Mouse (Mus musculus): ENCODE data around the gene Tmprss9.

- no peak for TF ChIP-seq POLR2A (IDR thresholded peaks at IDR 0.05; ENCODE audit: low read depth, low read length)
- TF ChIP-seq USF1 (IDR thresholded peaks at IDR 0.05; ENCODE audit: low read depth, low read length) = no peak
- TF ChIP-seq EP300 (IDR thresholded peaks at IDR 0.05; ENCODE audit: low read length) = no peak
- TF ChIP-seq MYC (IDR thresholded peaks at IDR 0.05; ENCODE audit: low read depth, low read length) = no peak
- TF ChIP-seq GABPA (IDR thresholded peaks at IDR 0.05; ENCODE audit: insufficient replicate concordance, low read depth, low read length) = no peak
- TF ChIP-seq CHD2 (IDR thresholded peaks at IDR 0.05; ENCODE audit: low read length) = no peak
- no peak for TF ChIP-seq SIN3A (IDR thresholded peaks at IDR 0.05; ENCODE audit: low read length)
- TF ChIP-seq HCFC1 (IDR thresholded peaks at IDR 0.05; ENCODE audit: low read depth, low read length) = no peak
- no peak for TF ChIP-seq IRF4 (IDR thresholded peaks at IDR 0.05; ENCODE audit: low read depth, low read length)
- no peak for TF ChIP-seq UBTF (IDR thresholded peaks at IDR 0.05; ENCODE audit: low read depth, low read length)
- TF ChIP-seq ZC3H11A (IDR thresholded peaks at IDR 0.05; ENCODE audit: low read depth, low read length) = no peak
- TF ChIP-seq ZNF384 (IDR thresholded peaks at IDR 0.05; ENCODE audit: low read depth, low read length) = no peak
Observed at GRCm38 (mm10) chr10:80871581-80871980, at the start of gene Tmprss9.

All from CH12.LX (cell line).